Mouse (Mus musculus): ENCODE results near the gene Gpm6b.

Gpm6b gene

GRCm38 (mm10) chrX:166307437-166308222 is 68.9 kb downstream of the Gpm6b start:
- DNase-seq, result no peak

GRCm38 (mm10) chrX:166308798-166309197 is 70.1 kb downstream of the Gpm6b start:
- no peak for DNase-seq

GRCm38 (mm10) chrX:166315251-166315650 is 76.5 kb downstream of the Gpm6b start:
- DNase-seq, result no peak

- DNase-seq, result no peak
These were observed 78.1 kb downstream of the Gpm6b start for GRCm38 (mm10) chrX:166316552-166317375.

- DNase-seq, result no peak
These were observed 78.6 kb downstream of the Gpm6b start for GRCm38 (mm10) chrX:166317376-166317679.

- no peak for DNase-seq
These were observed 84.5 kb downstream of the Gpm6b start for GRCm38 (mm10) chrX:166323226-166323625.

GRCm38 (mm10) chrX:166327621-166328020 is 88.9 kb downstream of the Gpm6b start:
- DNase-seq, result no peak

- DNase-seq, result no peak
These were observed 89.6 kb downstream of the Gpm6b start for GRCm38 (mm10) chrX:166328219-166328901.

- peak; percentile 36 for DNase-seq
These were observed 90.3 kb downstream of the Gpm6b start for GRCm38 (mm10) chrX:166328904-166329451.

GRCm38 (mm10) chrX:166334516-166335136 is 95.9 kb downstream of the Gpm6b start:
- DNase-seq, result no peak

GRCm38 (mm10) chrX:166338353-166338752 is 99.6 kb downstream of the Gpm6b start:
- no peak for DNase-seq

- no peak for DNase-seq
These were observed 100.2 kb downstream of the Gpm6b start for GRCm38 (mm10) chrX:166338784-166339520.

GRCm38 (mm10) chrX:166339911-166340310 is 101.2 kb downstream of the Gpm6b start:
- DNase-seq, result no peak

- DNase-seq, result no peak
These were observed 103.1 kb downstream of the Gpm6b start for GRCm38 (mm10) chrX:166341795-166342194.

- no peak for DNase-seq
These were observed 105.7 kb downstream of the Gpm6b start for GRCm38 (mm10) chrX:166344228-166345015.

- DNase-seq, result no peak
These were observed 109.4 kb downstream of the Gpm6b start for GRCm38 (mm10) chrX:166348086-166348485.

GRCm38 (mm10) chrX:166348634-166349033 is 109.9 kb downstream of the Gpm6b start:
- no peak for DNase-seq

GRCm38 (mm10) chrX:166351790-166352189 is 113.1 kb downstream of the Gpm6b start:
- DNase-seq, result peak; percentile 79

GRCm38 (mm10) chrX:166353412-166353811 is 114.7 kb downstream of the Gpm6b start:
- no peak for DNase-seq

- DNase-seq, result no peak
These were observed 116.2 kb downstream of the Gpm6b start for GRCm38 (mm10) chrX:166354913-166355312.

GRCm38 (mm10) chrX:166356276-166356675 is 117.6 kb downstream of the Gpm6b start:
- no peak for DNase-seq

Measured in lung, postnatal 36 days (tissue).